Mouse (Mus musculus): Measurements from ENCODE around the gene Abcg5.

DNA sequence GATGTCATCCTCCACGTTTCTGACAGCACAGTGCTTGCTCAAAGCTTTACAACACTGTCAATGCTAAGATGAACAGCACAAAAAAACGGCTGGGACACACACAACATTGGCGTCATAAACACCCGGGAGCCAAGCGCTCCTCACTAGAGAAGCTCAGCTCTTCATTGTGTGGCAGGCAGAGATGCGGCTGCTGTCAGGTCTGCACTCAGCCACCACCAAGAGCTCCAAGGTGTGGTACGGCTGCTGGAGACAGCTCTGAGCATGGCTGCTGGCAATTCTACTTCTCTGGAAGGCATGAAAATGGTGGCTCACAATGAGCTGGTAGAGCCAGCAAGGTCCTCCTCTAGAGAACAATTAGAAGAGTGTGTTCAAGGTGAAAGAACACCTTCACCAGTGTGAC, 26.0 kb upstream of the Abcg5 start:
- TF ChIP-seq CTCF (IDR thresholded peaks at IDR 0.05), result no peak
- TF ChIP-seq POLR2A (IDR thresholded peaks at IDR 0.05; ENCODE audit: insufficient read depth, low read depth, low read length), result no peak
